Mouse (Mus musculus) ovary, postnatal 14 days (tissue): Measurements from ENCODE around the gene Siva1.

Experiments used
- DNase-seq: peaks from one replicate; pipeline ENCODE4 v3.0.0; 2022; ENCODE audit warnings: low spot score

Siva1 gene

GRCm38 (mm10) chr12:112644180-112644854 is at the start of gene Siva1:
TSS of gene Siva1 (plus strand) at chr12:112644679.
- peak; percentile 97 for DNase-seq

- no peak for DNase-seq
Observed at GRCm38 (mm10) chr12:112594989-112595388, 49.5 kb upstream of the Siva1 start.

GRCm38 (mm10) chr12:112595626-112596025 is 48.9 kb upstream of the Siva1 start:
- no peak for DNase-seq

GRCm38 (mm10) chr12:112596454-112596853 is 48.0 kb upstream of the Siva1 start:
- DNase-seq, result no peak

- DNase-seq, result no peak
Observed at GRCm38 (mm10) chr12:112596891-112597500, 47.5 kb upstream of the Siva1 start.

GRCm38 (mm10) chr12:112597618-112598017 is 46.9 kb upstream of the Siva1 start:
- no peak for DNase-seq

GRCm38 (mm10) chr12:112599198-112599597 is 45.3 kb upstream of the Siva1 start:
- DNase-seq, result no peak

GRCm38 (mm10) chr12:112599942-112600611 is 44.4 kb upstream of the Siva1 start:
- DNase-seq, result no peak

- DNase-seq, result no peak
Observed at GRCm38 (mm10) chr12:112604022-112604421, 40.5 kb upstream of the Siva1 start.

GRCm38 (mm10) chr12:112604709-112605649 is 39.5 kb upstream of the Siva1 start:
- DNase-seq, result peak; percentile 44

GRCm38 (mm10) chr12:112605766-112606165 is 38.7 kb upstream of the Siva1 start:
- DNase-seq, result peak; percentile 85

- DNase-seq, result no peak
Observed at GRCm38 (mm10) chr12:112606998-112607397, 37.5 kb upstream of the Siva1 start.

- DNase-seq, result no peak
Observed at GRCm38 (mm10) chr12:112609031-112609430, 35.4 kb upstream of the Siva1 start.

- DNase-seq, result no peak
Observed at GRCm38 (mm10) chr12:112616668-112617067, 27.8 kb upstream of the Siva1 start.

GRCm38 (mm10) chr12:112617184-112617583 is 27.3 kb upstream of the Siva1 start:
- no peak for DNase-seq

GRCm38 (mm10) chr12:112617898-112618380 is 26.5 kb upstream of the Siva1 start:
- peak; percentile 52 for DNase-seq

- DNase-seq, result no peak
Observed at GRCm38 (mm10) chr12:112618981-112619685, 25.3 kb upstream of the Siva1 start.

- DNase-seq, result peak; percentile 30
Observed at GRCm38 (mm10) chr12:112619686-112620353, 24.7 kb upstream of the Siva1 start, which contains the start of gene Adssl1. TSS of gene Adssl1 (plus strand) at chr12:112620045.

GRCm38 (mm10) chr12:112620354-112621061 is 24.0 kb upstream of the Siva1 start:
- no peak for DNase-seq

- DNase-seq, result no peak
Observed at GRCm38 (mm10) chr12:112621900-112622299, 22.6 kb upstream of the Siva1 start.
